Mouse (Mus musculus) E14TG2a.4 (cell line): ENCODE measurements around the gene Fcor.

ENCODE experiments used
- CTCF ChIP-seq: conservative IDR thresholded peaks from 2 replicates; pipeline ENCODE4 v1.5.1; 2014; ENCODE audit warnings: low read length
- POU5F1 ChIP-seq: IDR thresholded peaks from 2 replicates; pipeline ENCODE4 v1.6.1; 2014; ENCODE audit warnings: low read length, borderline replicate concordance

- TF ChIP-seq CTCF (no peak), POU5F1 (no peak)
Measured at GRCm38 (mm10) chr8:3679656-3680055, 7.5 kb upstream of the Fcor start.
